Mouse (Mus musculus) C2C12 (cell line): Measurements from ENCODE around the gene Med25. TPM values are rescaled to one million over a fixed set of nuclear protein-coding genes. Genes with fewer than 3 reads are reported as not detected.

Experiments
- H3K27me3 ChIP-seq: one replicate; pipeline ENCODE4 v1.6.1; 2011; ENCODE audit not compliant: control insufficient read depth, insufficient read depth, insufficient read length
- H3K36me3 ChIP-seq: one replicate; pipeline ENCODE4 v1.6.1; 2011; ENCODE audit not compliant: control insufficient read depth, insufficient read depth
- H3K4me3 ChIP-seq: one replicate; pipeline ENCODE4 v1.5.1; 2011; ENCODE audit warnings: mild to moderate bottlenecking, control low read depth; ENCODE audit not compliant: poor library complexity, insufficient read depth, severe bottlenecking
- H3K79me2 ChIP-seq: one replicate; pipeline ENCODE4 v1.6.1; 2011; ENCODE audit not compliant: control insufficient read depth, insufficient read depth
- H3K79me3 ChIP-seq: one replicate; pipeline ENCODE4 v1.6.1; 2011; ENCODE audit warnings: low read depth, control low read depth
- H3ac ChIP-seq: one replicate; pipeline ENCODE3; 2011; ENCODE audit warnings: low read depth; ENCODE audit not compliant: control insufficient read depth, insufficient read length
- CEBPB ChIP-seq: IDR thresholded peaks from one replicate; pipeline ENCODE4 v1.6.1; 2011; ENCODE audit warnings: low read depth, mild to moderate bottlenecking, control low read depth, moderate library complexity
- CTCF ChIP-seq: IDR thresholded peaks from one replicate; pipeline ENCODE4 v1.5.1; 2011; ENCODE audit not compliant: control insufficient read depth, insufficient read depth, insufficient read length
- FOSL1 ChIP-seq: IDR thresholded peaks from one replicate; pipeline ENCODE4 v1.8.0; 2011; ENCODE audit warnings: mild to moderate bottlenecking, low read length; ENCODE audit not compliant: poor library complexity, insufficient read depth, severe bottlenecking
- MAX ChIP-seq: IDR thresholded peaks from one replicate; pipeline ENCODE4 v1.6.1; 2011; ENCODE audit warnings: mild to moderate bottlenecking, control low read depth
- MYOD1 ChIP-seq: IDR thresholded peaks from one replicate; pipeline ENCODE4 v1.6.1; 2011; ENCODE audit warnings: low read depth; ENCODE audit not compliant: control insufficient read depth, insufficient read length
- MYOG ChIP-seq: IDR thresholded peaks from one replicate; pipeline ENCODE4 v1.6.1; 2011; ENCODE audit not compliant: control insufficient read depth, insufficient read length; ENCODE audit errors: extremely low read depth
- USF1 ChIP-seq: IDR thresholded peaks from one replicate; pipeline ENCODE4 v1.6.1; 2011; ENCODE audit warnings: low read depth, mild to moderate bottlenecking, control low read depth, moderate library complexity
- polyA plus RNA-seq: library from polyadenylated mRNA; unstranded; fragments of >200 nt; fragmentation: generic; extraction: Trizol; gene quantifications from one replicate; pipeline ENCODE4 v1.2.1, GENCODE M21; 2012; ENCODE audit warnings: missing spikeins

The Med25 gene
- polyA plus RNA-seq, 1 experiment, result 43.9 TPM

GRCm38 (mm10) chr7:44922530-44922929, 30.0 kb upstream of the Med25 start:
- peaks cover 24% of the 10 kb centered on the region for H3K79me2 ChIP-seq
- H3ac ChIP-seq, result no peak overlapping the region
- TF ChIP-seq USF1, result no peak
- no peak overlapping the region for H3K4me3 ChIP-seq
- peaks cover 13% of the 10 kb centered on the region for H3K36me3 ChIP-seq
- peaks cover 12% of the 10 kb centered on the region for H3K79me3 ChIP-seq
- H3K27me3 ChIP-seq, result no peaks in the 10 kb centered on the region

- TF ChIP-seq MYOG (no peak), FOSL1 (no peak), MYOD1 (no peak), USF1 (no peak), CTCF (no peak), CEBPB (no peak), MAX (no peak)
- Histone ChIP-seq H3K36me3 (peaks cover 15% of the 10 kb centered on the region), H3K79me3 (no peaks in the 10 kb centered on the region), H3K27me3 (no peaks in the 10 kb centered on the region), H3K79me2 (no peaks in the 10 kb centered on the region), H3ac (no peak overlapping the region), H3K4me3 (no peak overlapping the region)
These were observed 26.6 kb upstream of the Med25 start for GRCm38 (mm10) chr7:44919127-44919526.

GRCm38 (mm10) chr7:44918219-44918618, 25.7 kb upstream of the Med25 start:
- Histone ChIP-seq H3K27me3 (no peaks in the 10 kb centered on the region), H3K79me3 (no peaks in the 10 kb centered on the region), H3ac (no peak overlapping the region), H3K36me3 (peaks cover 8% of the 10 kb centered on the region), H3K4me3 (no peak overlapping the region), H3K79me2 (no peaks in the 10 kb centered on the region)
- TF ChIP-seq CEBPB, result no peak
- TF ChIP-seq MYOG, result no peak
- TF ChIP-seq FOSL1, result no peak
- no peak for TF ChIP-seq CTCF

GRCm38 (mm10) chr7:44916881-44917280, 24.4 kb upstream of the Med25 start:
- TF ChIP-seq CTCF (no peak), MYOD1 (no peak), FOSL1 (no peak), USF1 (no peak), MYOG (no peak), MAX (no peak), CEBPB (no peak)
- no peaks in the 10 kb centered on the region for H3K79me3 ChIP-seq
- H3K4me3 ChIP-seq, result no peak overlapping the region
- H3K36me3 ChIP-seq, result peaks cover 7% of the 10 kb centered on the region
- no peaks in the 10 kb centered on the region for H3K27me3 ChIP-seq
- no peak overlapping the region for H3ac ChIP-seq
- H3K79me2 ChIP-seq, result no peaks in the 10 kb centered on the region

GRCm38 (mm10) chr7:44916191-44916590, 23.7 kb upstream of the Med25 start:
- Histone ChIP-seq H3K36me3 (peaks cover 7% of the 10 kb centered on the region), H3ac (no peak overlapping the region), H3K27me3 (no peaks in the 10 kb centered on the region), H3K79me3 (no peaks in the 10 kb centered on the region), H3K79me2 (no peaks in the 10 kb centered on the region), H3K4me3 (no peak overlapping the region)
- TF ChIP-seq MYOD1, result no peak
- no peak for TF ChIP-seq CTCF
- no peak for TF ChIP-seq FOSL1
- no peak for TF ChIP-seq CEBPB
- TF ChIP-seq MYOG, result no peak
- no peak for TF ChIP-seq USF1
- TF ChIP-seq MAX, result no peak

- no peak overlapping the region for H3ac ChIP-seq
- H3K79me3 ChIP-seq, result no peaks in the 10 kb centered on the region
- TF ChIP-seq CEBPB (no peak), MYOD1 (no peak), CTCF (no peak), USF1 (no peak), MYOG (no peak), FOSL1 (no peak), MAX (no peak)
- peaks cover 7% of the 10 kb centered on the region for H3K36me3 ChIP-seq
- H3K27me3 ChIP-seq, result no peaks in the 10 kb centered on the region
- H3K4me3 ChIP-seq, result no peak overlapping the region
- no peaks in the 10 kb centered on the region for H3K79me2 ChIP-seq
These were observed 22.8 kb upstream of the Med25 start for GRCm38 (mm10) chr7:44915314-44915713.

- peaks cover 7% of the 10 kb centered on the region for H3K36me3 ChIP-seq
These were observed 21.9 kb upstream of the Med25 start for GRCm38 (mm10) chr7:44914396-44914795.

More at GRCm38 (mm10) chr7:44914396-44914795, 21.9 kb upstream of the Med25 start:
- Histone ChIP-seq H3ac (no peak overlapping the region), H3K79me3 (no peaks in the 10 kb centered on the region), H3K27me3 (no peaks in the 10 kb centered on the region), H3K4me3 (no peak overlapping the region), H3K79me2 (no peaks in the 10 kb centered on the region)
- no peak for TF ChIP-seq FOSL1
- TF ChIP-seq MAX, result no peak
- no peak for TF ChIP-seq CTCF
- TF ChIP-seq MYOG, result no peak
- no peak for TF ChIP-seq CEBPB
- no peak for TF ChIP-seq MYOD1
- no peak for TF ChIP-seq USF1
